ENCODE assay signal across 8 mouse cellular contexts in genomic region chr8:128519366-128519765, GRCm38 (mm10).
A peak's percentile ranks its signal among the peaks of the same experiment; 100 is the strongest.
DNase-seq lines count a peak whose midpoint lies in the region; ATAC-seq and TF ChIP-seq lines count a peak whose summit lies in the region.

No protein-coding gene starts in this region.

- WGBS in liver, adult 2 months, result 62% methylated on average over 1 of the region's 1 CpGs
- WGBS in midbrain, embryonic 11.5 days, result 79% methylated on average over 1 of the region's 1 CpGs

- no peaks in the 10 kb centered on the region for H3K36me3 ChIP-seq in liver, adult 2 months (ENCODE audit: control insufficient read depth, insufficient read depth, low read length)
- no peaks in the 10 kb centered on the region for H3K36me3 ChIP-seq in midbrain, embryonic 11.5 days (ENCODE audit: control insufficient read depth, insufficient read depth, low read length)

- TF ChIP-seq CTCF in liver, adult 2 months (IDR thresholded peaks at IDR 0.05; ENCODE audit: low read depth, low read length), result peak; percentile 43; the same call in 1 of the 2 replicates

- H3K4me3 ChIP-seq in liver, adult 2 months (ENCODE audit: insufficient read depth, low read depth, low read length), result no peak overlapping the region
- H3K4me3 ChIP-seq in midbrain, embryonic 11.5 days (ENCODE audit: low read depth, low read length), result no peak overlapping the region

- peak; percentile 64 for ATAC-seq in activated CD4-positive, CD25-positive, alpha-beta regulatory T cell, adult 4 months
- no peak for ATAC-seq in midbrain, embryonic 11.5 days (ENCODE audit: low FRiP score)

- peak; percentile 81 for DNase-seq in heart, adult 11 months
- no peak for DNase-seq in heart, adult 8-10 months (ENCODE audit: low spot score)
- peak; percentile 70 for DNase-seq in 416B (ENCODE audit: low read depth)
- DNase-seq in liver, adult 2 months (ENCODE audit: extremely low read depth, low read depth, low spot score), result peak; percentile 14
- peak; percentile 60 for DNase-seq in thymus, postnatal 14 days
- DNase-seq in ovary, postnatal 10 days (ENCODE audit: low spot score), result no peak
- no peak for DNase-seq in midbrain, embryonic 11.5 days (ENCODE audit: low spot score, missing footprints)

- H3K9me3 ChIP-seq in midbrain, embryonic 11.5 days (ENCODE audit: control insufficient read depth, low read length), result no peaks in the 10 kb centered on the region

- H3K27ac ChIP-seq in liver, adult 2 months (replicated peaks; ENCODE audit: insufficient read depth, low read depth, low read length), result no peak overlapping the region
- H3K27ac ChIP-seq in midbrain, embryonic 11.5 days (ENCODE audit: low read depth, low read length), result no peak overlapping the region

- no peak for TF ChIP-seq POLR2A in liver, adult 2 months (IDR thresholded peaks at IDR 0.05; ENCODE audit: extremely low read depth, insufficient read depth, low read length)

- no peaks in the 10 kb centered on the region for H3K79me2 ChIP-seq in liver, adult 2 months (ENCODE audit: control insufficient read depth, insufficient read depth, low read length)

- H3K9ac ChIP-seq in liver, adult 2 months (ENCODE audit: low read depth, low read length), result no peak overlapping the region
- H3K9ac ChIP-seq in midbrain, embryonic 11.5 days (ENCODE audit: low read length), result no peak overlapping the region

- H3K4me2 ChIP-seq in midbrain, embryonic 11.5 days, result no peak overlapping the region

- H3K4me1 ChIP-seq in liver, adult 2 months (ENCODE audit: control insufficient read depth, insufficient read depth, low read length), result no peaks in the 10 kb centered on the region
- H3K4me1 ChIP-seq in midbrain, embryonic 11.5 days (ENCODE audit: control insufficient read depth, insufficient read depth, low read length), result peaks cover 2% of the 10 kb centered on the region; the same call in 1 of the 2 replicates

- no peaks in the 10 kb centered on the region for H3K27me3 ChIP-seq in liver, adult 2 months (ENCODE audit: control insufficient read depth, insufficient read depth, low read length)
- no peaks in the 10 kb centered on the region; the same call in 1 of the 2 replicates for H3K27me3 ChIP-seq in midbrain, embryonic 11.5 days (ENCODE audit: control insufficient read depth, insufficient read depth, low read length)

Comparison
In these comparisons a context has a peak if more than half of its experiments do, and no peak if none do; other contexts are left out.
1. DNase-seq: peak in heart, adult 11 months (single experiment), 416B (single experiment), liver, adult 2 months (single experiment) and thymus, postnatal 14 days (single experiment); none in heart, adult 8-10 months (single experiment), ovary, postnatal 10 days (single experiment) and midbrain, embryonic 11.5 days (single experiment).